Mouse (Mus musculus) kidney, adult 2 months (tissue): ENCODE measurements at regions not wholly inside any gene's neighbourhood (a gene's known extent, or its start where the extent isn't known, plus 50 kb on each side); places are given as distances from the start of the nearest gene placed in this dataset.
"Not testable (repeated sequence)": the region's sequence is repeated elsewhere in the genome, so short reads cannot be mapped to it uniquely, and the experiment has no call there.

Experiments used
- DNase-seq: peaks from one replicate; pipeline ENCODE4 v3.0.0; 2021
- H3K27ac ChIP-seq: fragments of 200-500 bp; 2 replicates; pipeline ENCODE4 v1.5.1; 2012; ENCODE audit warnings: low read depth, low read length, control low read depth, inconsistent platforms; ENCODE audit not compliant: insufficient read depth
- H3K27me3 ChIP-seq: fragments of 200-500 bp; replicated peaks from 2 replicates; pipeline ENCODE4 v1.6.1; 2012; ENCODE audit warnings: mild to moderate bottlenecking, moderate library complexity, low read length, inconsistent platforms; ENCODE audit not compliant: control insufficient read depth, insufficient read depth
- H3K36me3 ChIP-seq: fragments of 200-500 bp; 2 replicates; pipeline ENCODE4 v1.6.1; 2012; ENCODE audit warnings: mild to moderate bottlenecking, moderate library complexity, low read length, inconsistent platforms; ENCODE audit not compliant: control insufficient read depth, insufficient read depth
- H3K4me1 ChIP-seq: fragments of 200-500 bp; 2 replicates; pipeline ENCODE4 v1.6.1; 2011; ENCODE audit warnings: low read length; ENCODE audit not compliant: control insufficient read depth, insufficient read depth
- H3K4me3 ChIP-seq: fragments of 200-500 bp; 2 replicates; pipeline ENCODE4 v1.5.1; 2011; ENCODE audit warnings: mild to moderate bottlenecking, low read depth, low read length, control low read depth; ENCODE audit not compliant: insufficient read depth
- CTCF ChIP-seq: fragments of 200-500 bp; conservative IDR thresholded peaks from 2 replicates; pipeline ENCODE4 v1.5.1; 2011; ENCODE audit warnings: low read depth, mild to moderate bottlenecking, control low read depth, low read length, moderate library complexity, mixed read lengths; ENCODE audit not compliant: insufficient read depth, insufficient read length
- POLR2A ChIP-seq: fragments of 200-500 bp; IDR thresholded peaks from one replicate; pipeline ENCODE4 v1.6.1; 2011; ENCODE audit warnings: low read depth, low read length, control low read depth
- WGBS: fragments of 180-500 bp; shearing (Covaris S2); methylation state at CpG from one replicate; pipeline ENCODE4 v1.1.7; 2018; 5-methylcytosine and 5-hydroxymethylcytosine counted together

GRCm38 (mm10) chr15:8850996-8851395, 116.8 kb upstream of the Ranbp3l start:
- no peaks in the 10 kb centered on the region for H3K27me3 ChIP-seq
- no peaks in the 10 kb centered on the region for H3K36me3 ChIP-seq
- WGBS = 88% methylated on average over 1 of the region's 1 CpGs
- no peak overlapping the region for H3K4me3 ChIP-seq
- no peak overlapping the region for H3K27ac ChIP-seq
- DNase-seq = no peak
- no peak for TF ChIP-seq POLR2A
- no peak for TF ChIP-seq CTCF
- no peaks in the 10 kb centered on the region for H3K4me1 ChIP-seq

- DNase-seq = peak; percentile 6
- WGBS = 51% methylated on average over 5 of the region's 5 CpGs
Measured at GRCm38 (mm10) chr15:8849413-8849812, 118.3 kb upstream of the Ranbp3l start.

GRCm38 (mm10) chr15:8842129-8842528, 125.6 kb upstream of the Ranbp3l start:
- H3K4me3 ChIP-seq = no peak overlapping the region
- no peak overlapping the region for H3K27ac ChIP-seq
- no peaks in the 10 kb centered on the region for H3K27me3 ChIP-seq
- no peak for DNase-seq
- no peaks in the 10 kb centered on the region for H3K36me3 ChIP-seq
- no peak for TF ChIP-seq CTCF
- no peak for TF ChIP-seq POLR2A
- no peaks in the 10 kb centered on the region for H3K4me1 ChIP-seq
- WGBS = 44% methylated on average over 9 of the region's 9 CpGs

More at GRCm38 (mm10) chr15:8849413-8849812, 118.3 kb upstream of the Ranbp3l start:
- Histone ChIP-seq H3K36me3 (no peaks in the 10 kb centered on the region), H3K4me1 (no peaks in the 10 kb centered on the region), H3K4me3 (no peak overlapping the region), H3K27ac (no peak overlapping the region), H3K27me3 (no peaks in the 10 kb centered on the region)
- 0 out of 2 replicates have a peak, but pooled peaks have one; percentile 29 for TF ChIP-seq CTCF
- no peak for TF ChIP-seq POLR2A

GRCm38 (mm10) chr15:8839462-8839861, 128.3 kb upstream of the Ranbp3l start:
- 93% methylated on average over 1 of the region's 1 CpGs for WGBS
- H3K4me1 ChIP-seq = no peaks in the 10 kb centered on the region
- no peak overlapping the region for H3K4me3 ChIP-seq
- H3K27ac ChIP-seq = no peak overlapping the region
- no peaks in the 10 kb centered on the region for H3K36me3 ChIP-seq
- TF ChIP-seq CTCF = no peak
- TF ChIP-seq POLR2A = no peak
- no peak for DNase-seq
- no peaks in the 10 kb centered on the region for H3K27me3 ChIP-seq

DNA sequence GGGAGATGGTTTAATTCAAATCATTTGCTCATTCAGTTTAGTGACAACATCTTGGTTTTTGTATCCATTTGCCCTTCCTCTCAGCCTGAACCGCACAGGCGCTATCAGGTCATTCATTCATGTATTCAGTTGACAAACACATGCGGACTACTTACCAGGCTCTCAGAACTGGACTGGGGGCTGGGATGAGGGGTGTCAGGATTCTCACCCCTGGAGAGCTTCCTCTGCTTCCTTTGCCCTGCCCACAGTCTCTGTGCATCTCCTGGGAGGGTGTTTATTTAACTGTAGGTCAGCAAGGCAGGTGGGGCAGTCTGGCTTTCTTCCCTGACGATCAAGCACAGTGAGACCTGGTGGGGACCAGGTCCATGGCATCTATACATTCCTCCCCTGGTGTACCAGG, 123.6 kb upstream of the Slc1a3 start:
- Histone ChIP-seq H3K27me3 (no peaks in the 10 kb centered on the region), H3K36me3 (no peaks in the 10 kb centered on the region), H3K27ac (no peak overlapping the region), H3K4me3 (no peak overlapping the region), H3K4me1 (no peaks in the 10 kb centered on the region)
- DNase-seq = no peak
- WGBS = 77% methylated on average over 4 of the region's 4 CpGs
- TF ChIP-seq CTCF (no peak), POLR2A (no peak)

- 70% methylated on average over 1 of the region's 1 CpGs for WGBS
- Histone ChIP-seq H3K27ac (no peak overlapping the region), H3K4me1 (no peaks in the 10 kb centered on the region), H3K36me3 (no peaks in the 10 kb centered on the region), H3K27me3 (no peaks in the 10 kb centered on the region), H3K4me3 (no peak overlapping the region)
- TF ChIP-seq POLR2A = no peak
- no peak for TF ChIP-seq CTCF
- DNase-seq = no peak
Measured at GRCm38 (mm10) chr15:8832970-8833369, 122.4 kb upstream of the Slc1a3 start.

DNA sequence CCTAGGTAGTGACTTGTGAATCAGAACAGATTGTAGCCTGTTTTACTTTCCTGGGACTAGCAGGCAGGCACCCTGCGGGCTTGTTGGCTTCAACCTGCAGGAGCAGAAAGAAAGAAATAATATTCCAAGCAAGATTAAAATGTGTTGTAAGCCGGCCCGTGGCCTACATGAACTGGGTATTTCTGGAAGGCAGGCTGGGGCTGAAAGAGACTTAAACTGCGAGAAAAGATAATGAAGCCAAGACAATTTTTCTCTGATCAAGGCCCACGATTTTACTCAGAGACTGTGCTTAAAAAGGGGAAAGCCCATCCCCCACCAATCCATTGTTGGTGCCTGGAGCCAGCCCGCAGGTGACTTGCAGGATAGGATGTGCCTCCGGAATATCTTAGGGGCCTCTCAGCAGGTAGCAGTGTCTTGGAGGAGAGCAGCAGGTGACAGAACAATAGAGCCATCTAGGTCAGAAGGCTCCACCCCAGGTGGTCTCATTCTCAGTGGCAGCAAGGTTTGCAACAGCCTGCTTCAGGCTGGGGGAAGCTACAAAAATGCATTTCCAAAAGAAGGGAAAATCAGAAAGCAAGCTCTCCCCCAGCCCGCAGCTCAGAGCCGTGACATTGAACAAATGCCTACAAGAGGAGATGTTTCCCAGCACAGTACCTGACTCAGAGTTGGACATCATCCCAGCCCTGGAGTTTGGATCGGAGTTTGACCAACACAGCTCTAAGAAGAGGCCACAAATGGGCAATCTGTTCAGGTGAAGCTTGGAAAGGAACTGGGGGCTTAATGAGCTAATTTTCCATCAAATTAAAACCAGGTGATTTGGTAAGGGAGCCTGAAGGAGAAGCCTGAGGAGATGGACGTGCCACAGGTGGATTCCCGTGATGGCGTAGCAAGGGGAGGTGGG, 121.4 kb upstream of the Slc1a3 start:
- DNase-seq = no peak
- H3K4me3 ChIP-seq = no peak overlapping the region
- H3K4me1 ChIP-seq = no peaks in the 10 kb centered on the region
- no peaks in the 10 kb centered on the region for H3K27me3 ChIP-seq
- H3K36me3 ChIP-seq = no peaks in the 10 kb centered on the region
- TF ChIP-seq CTCF = no peak
- no peak for TF ChIP-seq POLR2A
- no peak overlapping the region for H3K27ac ChIP-seq
- 64% methylated on average over 13 of the region's 13 CpGs for WGBS

DNA sequence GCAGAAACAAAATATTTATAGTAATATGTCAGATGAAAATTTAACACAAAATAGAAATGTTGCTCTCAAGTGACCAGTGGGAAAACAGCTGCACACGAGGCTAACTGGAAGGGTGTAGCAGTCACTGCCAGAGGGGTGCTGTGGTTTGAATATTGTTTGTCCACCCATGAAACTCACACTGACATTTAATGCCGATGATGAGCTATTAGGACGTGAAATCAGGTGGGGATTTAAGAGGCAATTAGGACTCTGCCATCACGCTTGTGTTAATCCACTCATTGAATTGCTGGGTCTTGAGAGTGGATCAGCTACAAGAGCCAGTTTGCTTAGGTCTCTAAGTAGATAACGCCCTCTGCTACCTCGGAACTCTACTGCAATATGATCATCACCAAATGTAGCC, 114.3 kb upstream of the Slc1a3 start:
- H3K4me1 ChIP-seq = no peaks in the 10 kb centered on the region
- 68% methylated on average over 6 of the region's 6 CpGs for WGBS
- H3K36me3 ChIP-seq = no peaks in the 10 kb centered on the region
- no peak for TF ChIP-seq CTCF
- no peak for TF ChIP-seq POLR2A
- H3K4me3 ChIP-seq = no peak overlapping the region
- no peak for DNase-seq
- no peak overlapping the region for H3K27ac ChIP-seq
- no peaks in the 10 kb centered on the region for H3K27me3 ChIP-seq

DNA sequence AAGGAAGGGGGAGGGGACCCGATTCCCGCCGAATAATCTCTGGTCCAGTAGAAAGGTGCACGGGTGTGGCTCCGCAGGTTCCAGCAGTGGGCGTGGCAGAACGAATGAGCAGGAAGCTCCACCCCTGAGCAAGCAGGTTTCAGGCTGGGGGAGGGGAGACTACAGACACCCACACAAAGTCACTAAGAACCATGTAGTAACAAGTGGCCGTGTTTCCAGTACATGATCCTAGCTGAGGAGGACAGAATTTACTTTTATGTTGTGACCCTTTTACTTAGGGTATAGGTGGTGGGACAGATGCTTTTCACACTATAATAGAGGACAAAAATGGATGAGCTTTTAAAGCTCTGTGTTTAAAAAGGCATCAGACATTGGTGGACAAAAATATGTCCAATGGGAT, 112.2 kb upstream of the Slc1a3 start:
- not testable (repeated sequence) for H3K4me1 ChIP-seq, H3K4me3 ChIP-seq, DNase-seq, H3K36me3 ChIP-seq, H3K27ac ChIP-seq, H3K27me3 ChIP-seq
- WGBS = 90% methylated on average over 3 of the region's 8 CpGs
